ENCODE assay signal across 11 mouse cellular contexts in the genomic region with DNA sequence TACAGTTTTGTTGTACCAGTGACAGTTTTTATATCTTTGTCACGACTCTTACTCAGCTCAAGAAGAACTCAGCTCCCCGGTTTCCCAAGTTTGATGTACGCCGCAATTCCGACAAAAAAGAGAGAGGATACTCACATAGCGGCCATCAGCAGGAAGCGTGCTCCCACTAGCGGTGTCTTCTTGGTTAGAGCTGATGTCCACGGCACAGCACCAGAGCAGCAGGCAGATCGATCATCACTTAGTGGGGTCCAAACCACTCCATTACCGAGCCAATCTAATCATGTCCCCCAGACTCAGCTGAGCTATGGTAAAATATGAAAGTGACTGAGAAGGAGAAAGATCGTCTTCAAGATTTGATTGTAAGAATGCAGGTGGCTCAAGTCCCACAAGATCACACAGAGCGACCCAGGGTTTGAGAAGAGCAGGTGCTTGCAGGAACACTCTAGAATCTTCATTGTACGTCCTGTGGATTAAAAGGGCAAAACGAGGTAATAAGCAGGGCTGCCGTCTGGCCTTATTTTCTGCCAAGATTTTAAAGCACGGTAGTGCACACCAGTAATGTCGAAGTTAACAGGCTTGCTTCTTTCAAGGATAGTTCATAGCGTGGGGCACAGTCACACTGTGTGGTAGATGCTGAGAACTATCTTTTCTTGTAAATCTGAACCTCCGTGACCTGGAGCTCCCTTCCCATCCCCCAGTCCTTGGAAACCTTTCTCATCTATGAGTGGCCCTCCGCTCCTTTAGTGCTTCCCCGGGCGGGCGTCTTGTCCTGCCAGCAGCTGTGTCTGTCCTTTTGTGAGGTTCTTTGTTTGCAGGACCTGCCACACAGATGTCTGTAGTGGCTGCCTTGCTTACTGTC. TPM values are rescaled to one million over a fixed set of nuclear protein-coding genes. Genes with fewer than 3 reads are reported as not detected.
DNase-seq lines count a peak whose midpoint lies in the region; ATAC-seq and TF ChIP-seq lines count a peak whose summit lies in the region.
"Had no signal": no experiment of that assay in that cellular context is flagged by ENCODE, and none has a peak within 500 bp of the region (broad histone marks: within the 10 kb centered on the region; RNA-seq: fewer than 3 reads in every experiment).

No protein-coding gene starts in this region.

- DNase-seq in heart, adult 2 months: no peak
- no peak for DNase-seq in heart, adult 9 months (ENCODE audit: low spot score in 2 of 2)
- peak; percentile 79 for DNase-seq in brain, embryonic 14.5 days (ENCODE audit: low read depth)
- peak; percentile 56 for DNase-seq in forebrain, embryonic 14.5 days (ENCODE audit: low spot score)
- peak; percentile 77 for DNase-seq in midbrain, embryonic 14.5 days
- no peak for DNase-seq in urinary bladder, postnatal 36 days (ENCODE audit: low spot score in 2 of 2)
- DNase-seq in urinary bladder, postnatal 10 days (ENCODE audit: low spot score): no peak
- DNase-seq: cerebellum, adult 8-10 months had no signal

- intact Hi-C loops in heart, adult 2 months (cut with DNase I): no loop called here

- no peaks in the 10 kb centered on the region for H3K36me3 ChIP-seq in heart, adult 2 months (ENCODE audit: control insufficient read depth, insufficient read depth, low read length)
- H3K36me3 ChIP-seq in forebrain, embryonic 14.5 days (ENCODE audit: control insufficient read depth, insufficient read depth, low read length): no peaks in the 10 kb centered on the region
- no peaks in the 10 kb centered on the region for H3K36me3 ChIP-seq in midbrain, embryonic 14.5 days (ENCODE audit: control insufficient read depth, insufficient read depth, low read length)
- H3K36me3 ChIP-seq: limb, embryonic 12.5 days had no signal

- H3K27ac ChIP-seq in heart, adult 2 months: no peak overlapping the region
- H3K27ac ChIP-seq in forebrain, embryonic 14.5 days (ENCODE audit: low read depth, low read length): peak overlapping the region; percentile 39; the same call in 1 of the 2 replicates
- no peak overlapping the region; the same call in 1 of the 2 replicates for H3K27ac ChIP-seq in midbrain, embryonic 14.5 days (replicated peaks; ENCODE audit: low read depth, low read length)
- H3K27ac ChIP-seq: limb, embryonic 12.5 days had no signal

- H3K9me3 ChIP-seq in forebrain, embryonic 14.5 days (replicated peaks; ENCODE audit: control insufficient read depth, low read length): no peaks in the 10 kb centered on the region
- no peaks in the 10 kb centered on the region for H3K9me3 ChIP-seq in midbrain, embryonic 14.5 days (ENCODE audit: control insufficient read depth, low read length)
- H3K9me3 ChIP-seq: limb, embryonic 12.5 days had no signal

- ATAC-seq in forebrain, embryonic 14.5 days: 0 out of 2 replicates have a peak, but pooled peaks have one; percentile 15
- no peak for ATAC-seq in midbrain, embryonic 14.5 days (ENCODE audit: low FRiP score, low TSS enrichment)
- ATAC-seq in activated CD4-positive, CD25-positive, alpha-beta regulatory T cell, adult 4 months: no peak

- no peaks in the 10 kb centered on the region for H3K4me1 ChIP-seq in heart, adult 2 months (ENCODE audit: control insufficient read depth, insufficient read depth, low read length)
- peaks cover 16% of the 10 kb centered on the region for H3K4me1 ChIP-seq in forebrain, embryonic 14.5 days (ENCODE audit: control insufficient read depth, insufficient read depth, low read length)
- peaks cover 13% of the 10 kb centered on the region; the same call in 1 of the 2 replicates for H3K4me1 ChIP-seq in midbrain, embryonic 14.5 days (ENCODE audit: control insufficient read depth, insufficient read depth, low read length)

- H3K4me3 ChIP-seq in heart, adult 2 months: no peak overlapping the region
- no peak overlapping the region for H3K4me3 ChIP-seq in forebrain, embryonic 14.5 days (ENCODE audit: low read depth, low read length)
- H3K4me3 ChIP-seq in midbrain, embryonic 14.5 days (replicated peaks; ENCODE audit: low read depth, low read length): no peak overlapping the region
- H3K4me3 ChIP-seq: limb, embryonic 12.5 days; myocyte had no signal

- TF ChIP-seq POLR2A in heart, adult 2 months (IDR thresholded peaks at IDR 0.05; ENCODE audit: insufficient read depth, low read depth, low read length): no peak
- TF ChIP-seq POLR2A in brain, embryonic 14.5 days (IDR thresholded peaks at IDR 0.05; ENCODE audit: borderline replicate concordance, extremely low read depth, insufficient read depth, insufficient read length, poor library complexity, severe bottlenecking): no peak

- no peaks in the 10 kb centered on the region for H3K79me2 ChIP-seq in heart, adult 2 months (replicated peaks; ENCODE audit: control insufficient read depth, insufficient read depth, low read length)

- peak; percentile 42 for TF ChIP-seq CTCF in heart, adult 2 months (IDR thresholded peaks at IDR 0.05)
- peak; percentile 56; the same call in 1 of the 2 replicates for TF ChIP-seq CTCF in brain, embryonic 14.5 days (IDR thresholded peaks at IDR 0.05; ENCODE audit: borderline replicate concordance, extremely low read depth, insufficient read depth, insufficient read length)

- 49% methylated on average over 24 of the region's 24 CpGs for WGBS in heart, adult 2 months
- 25% methylated on average over 24 of the region's 24 CpGs for WGBS in forebrain, embryonic 14.5 days
- 25% methylated on average over 24 of the region's 24 CpGs for WGBS in midbrain, embryonic 14.5 days

- no peak for TF ChIP-seq EP300 in heart, adult 2 months (IDR thresholded peaks at IDR 0.05; ENCODE audit: insufficient read depth, low read depth, low read length)

- H3K27me3 ChIP-seq in heart, adult 2 months (ENCODE audit: control insufficient read depth, insufficient read depth, low read length): peaks cover 35% of the 10 kb centered on the region
- peaks cover 54% of the 10 kb centered on the region for H3K27me3 ChIP-seq in forebrain, embryonic 14.5 days (replicated peaks; ENCODE audit: control insufficient read depth, insufficient read depth, low read length)
- H3K27me3 ChIP-seq in midbrain, embryonic 14.5 days (ENCODE audit: control insufficient read depth, insufficient read depth, low read length): peaks cover 68% of the 10 kb centered on the region

- H3K9ac ChIP-seq in heart, adult 2 months (ENCODE audit: low read depth, low read length): no peak overlapping the region
- H3K9ac ChIP-seq in forebrain, embryonic 14.5 days (ENCODE audit: low read length): peak overlapping the region; percentile 35; the same call in 1 of the 2 replicates
- no peak overlapping the region for H3K9ac ChIP-seq in midbrain, embryonic 14.5 days (replicated peaks; ENCODE audit: low read length)
- H3K9ac ChIP-seq: limb, embryonic 12.5 days had no signal

- peak overlapping the region; percentile 35 for H3K4me2 ChIP-seq in forebrain, embryonic 14.5 days (ENCODE audit: low read length)
- peak overlapping the region; percentile 22; the same call in 1 of the 2 replicates for H3K4me2 ChIP-seq in midbrain, embryonic 14.5 days (ENCODE audit: low read length)
- H3K4me2 ChIP-seq: limb, embryonic 12.5 days had no signal

RNA-seq across cellular contexts. Expression of gene Zdbf2, which starts 20.5 kb away (rescaled TPM):
- under 1 TPM; 0.29 to 0.41 TPM for total RNA-seq in heart, adult 2 months (2021)
- 0.04 and 0.23 TPM in 2 replicates for polyA plus RNA-seq in heart, adult 2 months (2012; rRNA removed)
- polyA plus RNA-seq in brain, embryonic 14.5 days (2012; rRNA removed): 12.8 and 19.0 TPM in 2 replicates
- 23.6 and 27.8 TPM in 2 replicates for polyA plus RNA-seq in forebrain, embryonic 14.5 days (2014; fragmentation: Nextera tagmentation; extraction: Ambion mirVana)
- polyA plus RNA-seq in midbrain, embryonic 14.5 days (2014; fragmentation: Nextera tagmentation; extraction: Ambion mirVana): 38.3 and 38.9 TPM in 2 replicates
- polyA plus RNA-seq in activated CD4-positive, CD25-positive, alpha-beta regulatory T cell, adult 4 months (2017; shearing (Covaris generic)): not detected

RNA-seq across cellular contexts. Expression of gene Gpr1, which starts 38.2 kb away (rescaled TPM):
- under 1 TPM; 0.16 to 0.50 TPM for total RNA-seq in heart, adult 2 months (2021)
- 0.31 and 0.88 TPM in 2 replicates for polyA plus RNA-seq in heart, adult 2 months (2012; rRNA removed)
- 0.26 and 0.45 TPM in 2 replicates for polyA plus RNA-seq in brain, embryonic 14.5 days (2012; rRNA removed)
- 0.40 and 0.72 TPM in 2 replicates for polyA plus RNA-seq in forebrain, embryonic 14.5 days (2014; fragmentation: Nextera tagmentation; extraction: Ambion mirVana)
- polyA plus RNA-seq in midbrain, embryonic 14.5 days (2014; fragmentation: Nextera tagmentation; extraction: Ambion mirVana): 0.69 and 0.71 TPM in 2 replicates
- under 1 TPM in 1 of 2 experiments, not detected in 1; 0.46 TPM for polyA plus RNA-seq in activated CD4-positive, CD25-positive, alpha-beta regulatory T cell, adult 4 months (2017; shearing (Covaris generic))

Comparison
In these comparisons a context has a peak if more than half of its experiments do, and no peak if none do; other contexts are left out.
1. DNase-seq: peak in brain, embryonic 14.5 days (single experiment), forebrain, embryonic 14.5 days (single experiment) and midbrain, embryonic 14.5 days (single experiment); none in heart, adult 2 months (0 of 2), heart, adult 9 months (0 of 2), urinary bladder, postnatal 36 days (0 of 2) and urinary bladder, postnatal 10 days (single experiment).
2. RNA of gene Zdbf2, which starts 20.5 kb away (polyA plus RNA-seq): 38.3 to 38.9 TPM in midbrain, embryonic 14.5 days, 23.6 to 27.8 TPM in forebrain, embryonic 14.5 days and 12.8 to 19.0 TPM in brain, embryonic 14.5 days; 0.04 to 0.23 TPM in heart, adult 2 months and not detected in activated CD4-positive, CD25-positive, alpha-beta regulatory T cell, adult 4 months; every median in the first group is over 10 times any median in the second.